Mouse (Mus musculus) frontal cortex, postnatal 25 days (tissue): ENCODE data around the gene Gm49416.

Source experiments
- DNase-seq, 2 experiments: peaks; one replicate each; pipeline ENCODE4 v3.0.0; 2022; ENCODE audit warnings: low spot score in 2 of 2

Gm49416 gene

DNA sequence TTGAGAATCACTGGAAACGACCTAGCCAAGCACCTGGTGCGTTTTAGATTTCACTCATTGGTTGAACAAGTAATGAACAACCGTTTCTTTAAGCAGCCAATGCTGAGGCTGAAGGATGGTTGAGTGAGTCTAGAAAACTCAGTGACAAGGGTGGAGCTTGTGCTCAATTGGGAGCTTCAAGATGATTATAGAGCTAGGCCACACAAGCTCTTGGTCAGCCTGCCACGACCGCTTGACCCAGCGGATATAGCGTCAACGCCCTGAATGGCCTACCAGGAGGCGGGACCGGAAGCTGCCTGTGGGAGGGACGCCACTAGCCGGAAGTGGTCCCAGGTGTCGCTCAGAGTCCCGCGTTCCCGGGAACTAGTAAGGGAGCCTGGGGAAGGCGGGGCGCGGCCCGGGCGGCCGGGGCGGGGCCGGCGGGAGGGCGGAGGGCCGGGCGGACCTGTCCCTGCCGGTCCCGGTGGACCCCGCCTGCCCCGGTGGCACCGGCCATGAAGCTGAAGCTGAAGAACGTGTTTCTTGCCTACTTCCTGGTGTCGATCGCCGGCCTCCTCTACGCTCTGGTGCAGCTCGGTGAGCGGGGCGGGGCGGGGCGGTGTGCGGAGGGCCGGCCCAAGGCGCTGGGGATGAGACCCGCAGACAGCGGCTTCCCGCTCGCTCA, 31.5 kb downstream of the Gm49416 start, which contains the start of gene B3gat3:
TSS of gene B3gat3 (plus strand) at position 302 of the 664 bp plus-strand sequence.
- peak; percentile 89 to 92 for DNase-seq

DNA sequence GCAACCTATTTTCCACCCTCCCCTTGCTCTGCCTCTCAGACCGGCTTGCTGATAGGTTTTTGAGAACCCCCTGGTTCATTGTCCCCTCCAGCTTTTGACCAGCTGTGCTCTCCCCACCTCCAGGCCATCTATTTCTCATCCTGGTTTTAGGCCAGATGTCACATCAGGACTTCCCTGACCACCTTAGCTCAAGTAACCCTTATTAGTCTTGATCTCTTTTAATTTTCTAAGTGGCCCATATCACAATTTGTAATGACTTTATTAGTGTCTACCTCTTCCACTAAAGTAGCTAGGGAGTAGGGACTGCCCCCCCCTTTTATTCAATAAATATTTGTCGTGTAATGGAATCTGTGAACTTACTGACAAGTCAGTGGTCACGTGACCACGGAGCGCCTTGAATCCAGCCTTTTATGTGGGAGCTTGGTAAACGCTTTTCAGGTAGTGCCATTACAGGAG, 32.1 kb downstream of the Gm49416 start:
- no peak for DNase-seq

DNA sequence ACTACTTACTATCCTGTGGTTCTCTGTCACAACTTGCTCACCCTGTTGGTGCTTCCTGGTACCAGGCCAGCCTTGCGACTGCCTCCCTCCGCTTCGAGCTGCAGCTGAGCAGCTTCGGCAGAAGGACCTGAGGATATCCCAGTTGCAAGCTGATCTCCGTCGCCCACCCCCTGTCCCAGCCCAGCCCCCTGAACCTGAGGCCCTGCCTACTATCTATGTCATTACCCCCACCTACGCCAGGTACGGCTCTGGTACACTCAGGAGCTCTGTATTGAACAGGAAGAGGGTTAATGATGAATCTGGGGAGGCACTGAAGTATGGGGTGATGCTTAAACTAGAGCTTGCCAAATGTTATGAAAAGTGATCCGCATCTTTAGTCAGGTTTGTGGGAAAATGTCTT, 33.0 kb downstream of the Gm49416 start:
- no peak for DNase-seq

DNA sequence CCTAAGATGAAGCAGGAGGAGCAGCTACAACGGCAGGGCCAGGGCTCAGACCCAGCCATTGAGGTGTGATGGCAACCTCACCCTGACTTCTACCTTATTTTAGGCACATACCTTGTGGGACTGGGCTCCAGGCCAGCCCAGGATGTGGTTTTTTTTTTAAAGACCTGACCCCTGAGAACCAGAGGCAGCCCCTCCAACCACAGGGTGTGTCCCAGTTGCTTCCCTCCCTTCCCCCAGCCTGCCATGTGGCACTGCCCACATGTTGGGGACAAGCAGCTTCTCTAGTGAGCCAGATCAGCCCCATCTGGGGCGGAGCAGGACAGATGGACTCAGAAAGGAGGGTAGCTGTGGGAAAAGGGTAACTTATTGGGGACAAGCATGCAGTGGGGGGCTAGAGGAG, 38.0 kb downstream of the Gm49416 start:
- no peak for DNase-seq

DNA sequence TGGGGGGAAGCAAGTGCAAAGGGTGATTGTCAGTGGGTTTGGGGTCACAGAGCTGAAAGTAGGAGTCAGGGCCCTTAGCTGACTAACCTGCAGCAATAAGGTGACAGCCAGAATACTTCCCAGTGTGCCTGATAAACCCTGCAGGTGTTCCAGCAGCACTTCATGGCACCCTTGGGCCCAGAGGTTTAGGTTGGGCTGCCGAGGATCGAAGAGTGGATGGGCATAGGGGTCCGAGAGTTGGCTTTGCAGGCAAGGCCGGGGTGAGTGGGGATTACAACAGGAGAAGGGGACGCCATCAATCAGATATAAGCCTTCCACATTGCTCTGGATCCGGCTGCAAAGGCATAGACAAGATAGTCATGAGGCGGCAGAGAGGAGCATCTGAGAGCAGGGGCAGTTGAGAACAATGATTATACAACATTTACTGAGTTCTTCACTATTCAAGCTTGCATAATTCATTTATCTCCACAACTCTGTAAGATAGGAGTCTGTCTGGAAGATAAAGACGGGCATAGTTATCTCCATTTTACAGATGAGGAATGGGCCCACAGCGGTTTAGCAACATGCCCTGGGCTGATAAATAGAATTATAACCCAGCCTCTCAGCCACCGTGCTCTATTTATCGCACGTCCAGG, 39.3 kb downstream of the Gm49416 start:
- DNase-seq, result no peak

DNA sequence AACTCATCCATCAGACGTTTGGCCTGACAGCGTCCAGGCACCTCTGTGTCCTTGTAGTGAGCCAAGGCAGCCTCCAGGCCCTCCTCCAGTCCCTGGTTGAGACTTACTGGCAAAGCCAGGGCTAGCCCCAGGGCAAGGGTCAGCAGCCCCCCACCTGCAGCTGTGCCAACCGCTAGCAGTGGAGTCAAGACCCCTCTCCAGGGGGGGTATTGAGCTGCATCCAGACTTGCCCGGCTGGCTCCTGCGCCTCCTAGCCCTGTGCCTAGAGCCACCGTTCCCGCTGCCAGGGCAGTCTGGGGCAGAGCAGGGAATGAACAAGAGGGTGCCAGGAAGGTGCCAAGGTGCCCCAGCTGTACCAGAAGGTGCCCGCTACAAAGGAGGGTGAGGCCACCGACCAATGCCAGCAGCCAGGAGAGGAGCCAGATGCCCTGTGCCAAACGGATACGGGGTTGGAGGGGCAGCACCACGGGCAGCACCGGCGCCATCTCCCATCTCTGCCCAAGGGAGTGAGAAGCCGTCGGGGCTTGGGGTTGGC, 40.0 kb downstream of the Gm49416 start:
- DNase-seq, result no peak

DNA sequence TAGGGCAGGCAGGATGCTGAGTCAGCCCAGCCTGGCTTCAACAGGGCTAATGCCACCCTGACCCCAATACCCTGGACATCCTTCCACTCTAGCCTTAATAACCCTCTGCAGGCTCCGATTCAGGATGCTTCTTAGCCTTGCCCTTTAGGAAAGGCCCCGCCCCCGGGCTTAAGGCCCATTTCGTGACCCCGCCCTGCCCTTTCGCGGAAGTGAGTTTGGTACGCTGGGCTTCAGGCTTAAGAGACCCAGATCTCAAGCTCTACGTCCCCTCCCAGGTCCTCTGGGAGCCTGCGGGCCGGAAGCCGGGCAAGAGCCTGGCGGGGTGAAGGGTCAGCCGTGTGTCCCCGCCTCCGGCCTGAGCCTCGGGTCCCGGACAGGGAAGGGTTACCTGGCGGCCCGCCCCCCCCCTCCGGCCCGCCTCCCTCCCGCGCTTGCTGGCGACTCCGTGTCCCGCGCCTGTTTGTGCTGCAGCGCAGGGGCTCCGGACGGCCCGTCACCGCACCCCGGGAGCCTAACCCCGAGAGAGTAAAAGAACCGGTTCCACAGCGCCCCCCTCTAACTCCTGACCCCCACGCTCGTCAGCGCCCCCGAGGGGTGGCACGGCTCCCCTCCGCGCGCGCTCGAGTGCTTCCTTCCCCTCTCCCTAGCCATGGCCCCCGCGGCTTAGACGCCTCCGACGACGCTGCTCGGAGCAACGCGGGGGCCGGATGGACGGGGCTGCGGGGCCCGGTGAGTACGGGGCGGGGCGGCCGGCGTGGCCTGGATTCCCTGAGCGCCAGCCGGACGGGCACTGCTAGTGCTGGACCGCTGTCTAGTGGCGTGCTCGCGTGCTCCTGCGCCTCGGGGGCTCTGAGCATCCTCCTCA, 40.7 kb downstream of the Gm49416 start, which contains the start of the genes Rom1 and Eml3:
TSS of gene Rom1 (minus strand) at position 133 of the 865 bp plus-strand sequence.
TSS of gene Eml3 (plus strand) at position 329 of the 865 bp plus-strand sequence.
- peak in 1 of 2 experiments; percentile 47 for DNase-seq

DNA sequence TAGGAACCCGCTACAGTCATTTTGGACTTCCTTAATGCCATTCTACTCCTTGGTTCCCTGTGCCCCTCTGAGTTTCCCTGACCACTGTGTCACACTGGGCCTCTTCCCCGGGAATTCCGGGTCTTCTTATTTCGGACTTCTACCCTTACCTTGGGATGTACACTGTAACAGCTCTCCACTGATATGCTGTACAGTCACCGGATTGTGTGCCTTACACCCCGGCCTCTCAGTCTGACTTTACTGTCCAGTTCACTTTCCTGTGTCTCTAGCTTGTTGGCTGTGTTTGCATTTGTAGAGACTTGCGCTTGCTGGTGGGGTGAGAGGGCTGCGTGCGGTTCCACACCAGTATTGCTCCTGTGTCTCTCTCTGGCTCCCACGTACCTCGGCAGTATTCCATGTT, 41.4 kb downstream of the Gm49416 start:
- no peak for DNase-seq

DNA sequence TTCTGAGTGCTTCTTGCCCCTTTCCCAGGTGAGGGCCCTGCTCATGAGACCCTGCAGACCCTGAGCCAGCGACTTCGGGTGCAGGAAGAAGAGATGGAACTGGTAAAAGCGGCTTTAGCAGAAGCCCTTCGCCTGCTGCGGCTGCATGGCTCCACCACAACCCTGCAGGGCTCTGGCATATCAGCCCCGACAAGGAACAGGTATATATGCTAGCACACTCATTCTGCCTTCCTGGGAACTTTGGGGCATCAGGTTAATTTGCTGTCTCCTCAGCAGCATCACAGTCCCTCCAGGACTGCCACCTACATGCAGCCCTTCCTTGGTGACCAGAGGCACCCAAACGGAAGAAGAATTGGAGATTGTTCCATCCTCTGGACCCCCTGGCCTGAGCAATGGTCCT, 42.0 kb downstream of the Gm49416 start:
- DNase-seq, result no peak

DNA sequence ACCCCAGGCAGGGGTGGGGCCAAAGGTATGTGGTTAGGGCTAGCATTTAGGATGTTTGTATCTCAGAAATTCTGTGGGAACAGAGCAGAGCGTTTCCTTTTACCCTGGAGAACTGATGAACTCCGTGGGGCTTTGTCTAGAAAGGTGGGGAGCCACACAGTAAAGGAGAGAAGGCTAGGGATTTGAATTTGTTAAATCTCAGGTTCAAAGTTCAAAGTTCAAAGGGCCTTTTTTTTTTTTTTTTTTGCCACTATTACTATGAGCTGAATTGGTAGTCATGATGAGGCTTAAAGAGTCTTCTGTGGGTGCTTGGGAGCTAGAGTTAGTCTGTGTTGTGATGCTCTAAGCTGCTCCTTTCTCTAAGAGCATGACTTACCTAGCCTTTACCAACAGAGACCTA, 48.0 kb downstream of the Gm49416 start:
- no peak for DNase-seq

DNA sequence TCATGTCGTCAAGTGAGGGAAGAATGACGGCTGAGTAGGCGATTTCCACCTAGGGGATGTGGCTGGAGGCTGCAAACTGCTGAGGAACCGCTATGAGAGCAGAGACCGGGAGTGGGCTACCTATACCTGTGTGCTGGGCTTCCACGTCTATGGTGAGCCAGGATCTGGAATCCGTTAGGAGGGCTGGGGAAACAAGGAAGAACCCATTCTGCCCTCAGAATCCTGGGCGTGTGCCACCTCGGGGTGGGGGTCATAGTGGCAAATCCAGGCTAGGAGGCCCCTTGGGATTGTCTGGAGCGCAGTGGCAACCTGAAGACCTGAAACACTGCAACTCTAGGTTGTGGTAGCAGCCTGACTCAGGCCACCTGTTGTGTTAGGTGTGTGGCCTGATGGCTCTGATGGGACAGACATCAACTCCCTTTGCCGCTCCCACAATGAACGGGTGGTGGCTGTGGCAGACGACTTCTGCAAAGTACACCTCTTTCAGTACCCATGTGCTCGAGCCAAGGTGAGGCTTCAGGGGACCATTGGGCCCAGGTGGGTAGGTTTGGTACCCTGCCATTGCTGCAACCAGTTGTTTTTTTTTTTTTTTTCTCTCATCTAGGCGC, 51.9 kb downstream of the Gm49416 start:
- DNase-seq, result no peak

DNA sequence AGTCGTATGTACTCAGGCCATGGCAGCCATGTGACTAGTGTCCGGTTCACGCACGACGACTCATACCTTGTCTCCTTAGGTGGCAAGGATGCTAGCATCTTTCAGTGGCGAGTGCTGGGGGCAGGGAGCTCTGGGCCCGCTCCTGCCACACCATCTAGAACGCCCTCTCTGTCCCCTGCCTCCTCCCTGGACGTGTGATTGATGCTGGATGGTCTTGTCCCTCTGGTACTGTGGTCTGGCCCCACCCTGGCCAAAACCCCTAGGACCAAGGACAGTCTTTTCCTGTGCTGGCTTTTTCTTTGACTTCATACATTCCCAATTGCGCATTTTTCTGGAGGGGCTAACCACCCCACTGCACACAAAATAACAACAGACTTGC, 52.4 kb downstream of the Gm49416 start:
- no peak for DNase-seq

DNA sequence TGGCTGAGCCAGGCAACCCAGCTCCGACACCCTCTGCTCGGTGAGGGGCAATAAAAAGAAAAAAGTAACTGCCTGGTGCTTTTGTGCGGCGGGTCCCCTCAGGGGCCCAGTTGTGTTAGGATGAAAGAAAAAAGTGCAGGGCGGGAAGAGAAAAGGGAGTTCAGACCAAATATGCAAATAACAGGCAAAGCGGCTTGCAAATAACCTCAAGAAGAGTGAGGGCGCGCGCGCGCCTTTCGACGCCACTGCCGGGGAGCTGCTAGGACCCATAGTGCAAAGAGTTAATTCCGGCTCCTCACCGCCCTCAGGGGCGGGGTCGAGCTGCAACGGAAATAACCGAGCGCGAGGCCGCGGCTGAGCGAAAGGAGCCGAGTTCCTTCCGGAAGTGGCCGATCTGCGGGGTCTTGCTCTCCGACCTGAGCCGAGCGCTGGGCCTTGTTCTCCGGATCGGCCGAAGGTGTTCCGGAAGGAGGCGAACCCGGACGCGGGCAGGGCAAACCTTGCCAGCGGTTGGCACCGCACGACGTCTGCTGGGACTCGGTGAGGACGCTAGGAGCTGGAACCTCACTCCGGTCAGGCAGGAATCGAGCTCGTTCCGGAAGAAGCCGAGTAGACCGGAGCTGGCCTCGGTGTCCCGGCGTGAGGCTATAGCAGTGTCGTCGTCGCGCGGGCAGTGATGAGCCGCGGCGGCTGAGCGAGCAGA, 52.9 kb downstream of the Gm49416 start, which contains the start of gene Mta2:
TSS of gene Mta2 (plus strand) at position 361 of the 703 bp plus-strand sequence.
- DNase-seq, result peak; percentile 91 to 93

DNA sequence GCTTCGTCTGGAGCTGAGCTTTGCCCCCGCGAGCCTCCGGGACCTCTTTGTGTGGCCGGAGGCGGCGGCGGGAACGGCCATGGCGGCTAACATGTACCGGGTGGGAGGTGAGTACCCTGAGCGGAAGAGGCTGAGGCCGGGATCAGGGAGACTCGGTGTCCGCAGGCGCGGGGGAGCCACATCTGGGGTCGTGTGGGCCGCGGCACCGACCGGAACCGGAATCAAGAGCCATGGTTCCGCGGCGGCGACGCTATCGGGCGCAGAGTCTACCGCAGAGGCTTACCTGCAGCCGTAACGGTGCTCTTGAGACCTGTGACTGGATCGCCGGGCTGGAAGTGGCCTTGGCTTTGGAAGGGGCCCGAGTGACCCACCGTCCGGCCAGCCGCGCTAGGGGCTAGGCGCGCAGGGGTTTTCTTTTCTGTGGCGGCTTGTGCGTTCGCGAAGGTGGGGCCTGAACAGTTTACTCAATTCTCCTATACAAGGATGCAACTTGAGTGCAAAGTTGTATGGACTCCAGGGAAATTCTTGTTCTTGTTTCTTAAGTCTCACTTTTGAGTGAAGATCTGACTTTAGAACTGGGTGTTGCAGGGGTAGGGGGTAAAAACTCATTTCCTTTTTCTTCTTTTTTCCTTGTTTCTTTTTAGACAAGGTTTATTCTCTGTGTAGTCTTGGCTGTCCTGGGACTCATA, 53.7 kb downstream of the Gm49416 start:
- no peak for DNase-seq

DNA sequence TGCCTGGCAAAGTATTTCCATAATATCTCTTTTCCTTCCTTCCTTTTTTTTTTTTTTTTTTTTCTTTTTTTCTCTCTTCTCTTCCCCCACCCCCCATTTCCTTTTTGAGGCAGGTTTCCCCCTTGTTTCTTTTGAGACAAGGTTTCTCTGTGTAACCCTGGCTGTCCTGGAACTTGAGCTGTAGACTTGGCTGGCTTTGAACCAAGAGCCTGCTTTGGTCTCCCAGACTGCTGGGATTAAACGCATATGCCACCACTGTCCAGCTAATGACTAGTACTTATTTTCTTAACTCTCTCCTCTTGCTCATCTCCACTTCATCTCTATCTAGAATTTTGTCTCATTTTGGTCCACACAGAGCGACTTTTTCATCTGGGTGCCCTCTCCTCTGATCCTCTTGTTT, 54.3 kb downstream of the Gm49416 start:
- no peak for DNase-seq

DNA sequence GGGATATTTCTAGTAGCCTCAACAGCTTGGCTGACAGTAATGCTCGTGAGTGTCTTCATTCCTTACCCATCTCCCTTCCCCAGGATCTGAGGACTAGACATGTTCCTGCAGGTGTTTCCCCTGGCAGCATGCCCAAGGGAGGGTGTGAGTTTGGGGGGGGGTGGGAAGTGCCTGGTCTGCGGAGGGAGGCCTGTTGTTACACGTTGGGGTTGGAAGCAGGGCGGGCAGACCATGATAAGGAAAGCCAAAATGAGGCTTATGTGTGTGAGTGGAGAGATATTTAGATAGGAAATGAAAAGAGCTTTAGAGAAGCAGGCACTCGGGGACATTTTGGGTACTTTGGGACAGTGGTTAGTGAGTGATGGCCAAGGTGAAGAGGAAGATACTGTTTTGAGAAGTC, 55.3 kb downstream of the Gm49416 start:
- no peak for DNase-seq

DNA sequence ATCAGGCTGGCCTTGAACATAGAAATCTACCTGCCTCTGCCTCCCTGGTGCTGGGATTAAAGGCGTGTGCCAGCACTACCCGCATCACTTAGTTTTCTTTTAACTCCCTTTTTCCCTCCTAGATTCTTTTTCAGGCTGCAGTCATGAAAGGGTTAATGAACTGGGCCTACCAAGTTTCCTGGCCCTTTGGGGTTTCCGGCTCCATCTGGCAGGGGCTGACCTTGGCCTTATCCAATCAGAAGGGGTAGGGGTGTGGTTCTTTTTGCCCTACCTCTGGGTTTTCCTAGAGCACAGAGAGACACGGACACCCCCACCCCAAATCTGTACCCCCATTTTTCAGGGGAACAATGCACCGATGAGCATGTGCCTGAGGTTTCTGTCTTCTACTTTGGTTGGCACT, 56.0 kb downstream of the Gm49416 start:
- DNase-seq, result no peak
